Mouse (Mus musculus): Measurements from ENCODE around the gene Sdhb.

DNA sequence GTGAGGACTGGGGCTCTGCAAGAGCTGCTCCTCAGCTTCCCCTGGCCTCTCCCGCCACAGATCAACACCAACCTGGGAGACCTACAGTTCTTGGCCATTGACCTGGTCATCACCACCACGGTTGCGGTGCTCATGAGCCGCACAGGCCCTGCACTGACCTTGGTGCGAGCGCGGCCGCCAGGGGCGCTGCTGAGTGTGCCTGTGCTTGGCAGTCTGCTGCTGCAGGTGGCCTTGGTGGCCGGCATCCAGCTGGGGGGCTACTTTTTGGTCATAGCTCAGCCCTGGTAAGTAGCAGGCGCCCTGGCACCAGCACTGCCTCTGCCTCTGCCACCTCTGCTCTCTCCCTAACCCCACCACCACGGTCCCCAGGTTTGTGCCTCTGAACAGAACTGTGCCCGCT is 45.0 kb downstream of the Sdhb start:
- TF ChIP-seq GATA1 (IDR thresholded peaks at IDR 0.05; ENCODE audit: low read length) = no peak
- no peak for TF ChIP-seq TAL1 (IDR thresholded peaks at IDR 0.05; ENCODE audit: low read length)
